Mouse (Mus musculus): ENCODE measurements around the gene Elmo3. TPM values are rescaled to one million over a fixed set of nuclear protein-coding genes. Genes with fewer than 3 reads are reported as not detected.

Elmo3 gene
- polyA plus RNA-seq, 1 experiment from 2014 or later = 1.1 TPM

- H3K4me2 ChIP-seq (ENCODE audit: low read length) = no peak overlapping the region
- WGBS = 86% methylated on average over 9 of the region's 9 CpGs
- peaks cover 16% of the 10 kb centered on the region for H3K4me1 ChIP-seq (ENCODE audit: control insufficient read depth, insufficient read depth, low read length)
- H3K27me3 ChIP-seq (ENCODE audit: control insufficient read depth, insufficient read depth, low read depth, low read length) = no peaks in the 10 kb centered on the region
- ATAC-seq = no peak
- no peak overlapping the region for H3K27ac ChIP-seq (ENCODE audit: low read length)
- H3K9ac ChIP-seq (ENCODE audit: low read depth, low read length) = no peak overlapping the region
- H3K36me3 ChIP-seq (ENCODE audit: control insufficient read depth, insufficient read depth, low read length) = peaks cover 44% of the 10 kb centered on the region
- H3K4me3 ChIP-seq (ENCODE audit: low read depth, low read length) = no peak overlapping the region
- H3K9me3 ChIP-seq (replicated peaks; ENCODE audit: control insufficient read depth, low read length, poor library complexity, severe bottlenecking) = no peaks in the 10 kb centered on the region
These were observed 1.5 kb upstream of the Elmo3 start for GRCm38 (mm10) chr8:105303874-105304273.

- peaks cover 10% of the 10 kb centered on the region for H3K4me1 ChIP-seq (ENCODE audit: control insufficient read depth, insufficient read depth, low read length)
- H3K4me3 ChIP-seq (ENCODE audit: low read depth, low read length) = no peak overlapping the region
- no peaks in the 10 kb centered on the region for H3K27me3 ChIP-seq (ENCODE audit: control insufficient read depth, insufficient read depth, low read depth, low read length)
- H3K27ac ChIP-seq (ENCODE audit: low read length) = no peak overlapping the region
- H3K9me3 ChIP-seq (replicated peaks; ENCODE audit: control insufficient read depth, low read length, poor library complexity, severe bottlenecking) = no peaks in the 10 kb centered on the region
- peaks cover 44% of the 10 kb centered on the region for H3K36me3 ChIP-seq (ENCODE audit: control insufficient read depth, insufficient read depth, low read length)
- no peak overlapping the region for H3K4me2 ChIP-seq (ENCODE audit: low read length)
- peak; percentile 8; the same call in 1 of the 2 replicates for ATAC-seq
- no peak overlapping the region for H3K9ac ChIP-seq (ENCODE audit: low read depth, low read length)
- WGBS = 73% methylated on average over 9 of the region's 9 CpGs
These were observed 833 bp upstream of the Elmo3 start for GRCm38 (mm10) chr8:105304325-105305210.

GRCm38 (mm10) chr8:105306146-105306691 lies 818 bp downstream of the Elmo3 start:
- Histone ChIP-seq H3K27ac (ENCODE audit: low read length) (no peak overlapping the region), H3K9me3 (replicated peaks; ENCODE audit: control insufficient read depth, low read length, poor library complexity, severe bottlenecking) (no peaks in the 10 kb centered on the region), H3K4me2 (ENCODE audit: low read length) (peak overlapping the region; percentile 45; the same call in 1 of the 2 replicates), H3K27me3 (ENCODE audit: control insufficient read depth, insufficient read depth, low read depth, low read length) (no peaks in the 10 kb centered on the region), H3K9ac (ENCODE audit: low read depth, low read length) (peak overlapping the region; percentile 39; the same call in 1 of the 2 replicates), H3K36me3 (ENCODE audit: control insufficient read depth, insufficient read depth, low read length) (peaks cover 39% of the 10 kb centered on the region), H3K4me3 (ENCODE audit: low read depth, low read length) (no peak overlapping the region), H3K4me1 (ENCODE audit: control insufficient read depth, insufficient read depth, low read length) (peaks cover 10% of the 10 kb centered on the region)
- WGBS = 61% methylated on average over 5 of the region's 5 CpGs
- ATAC-seq = peak; percentile 13; the same call in 1 of the 2 replicates

GRCm38 (mm10) chr8:105307670-105308069 lies 2.3 kb downstream of the Elmo3 start:
- no peak overlapping the region for H3K4me2 ChIP-seq (ENCODE audit: low read length)
- H3K4me3 ChIP-seq (ENCODE audit: low read depth, low read length) = no peak overlapping the region
- 94% methylated on average over 13 of the region's 13 CpGs for WGBS
- H3K36me3 ChIP-seq (ENCODE audit: control insufficient read depth, insufficient read depth, low read length) = peaks cover 36% of the 10 kb centered on the region
- H3K4me1 ChIP-seq (ENCODE audit: control insufficient read depth, insufficient read depth, low read length) = peaks cover 10% of the 10 kb centered on the region
- H3K9ac ChIP-seq (ENCODE audit: low read depth, low read length) = no peak overlapping the region
- no peak overlapping the region for H3K27ac ChIP-seq (ENCODE audit: low read length)
- no peaks in the 10 kb centered on the region for H3K9me3 ChIP-seq (replicated peaks; ENCODE audit: control insufficient read depth, low read length, poor library complexity, severe bottlenecking)
- ATAC-seq = no peak
- no peaks in the 10 kb centered on the region for H3K27me3 ChIP-seq (ENCODE audit: control insufficient read depth, insufficient read depth, low read depth, low read length)

GRCm38 (mm10) chr8:105308428-105308827 lies 3.0 kb downstream of the Elmo3 start:
- Histone ChIP-seq H3K4me3 (ENCODE audit: low read depth, low read length) (no peak overlapping the region), H3K27me3 (ENCODE audit: control insufficient read depth, insufficient read depth, low read depth, low read length) (no peaks in the 10 kb centered on the region), H3K9ac (ENCODE audit: low read depth, low read length) (no peak overlapping the region), H3K4me2 (ENCODE audit: low read length) (no peak overlapping the region), H3K27ac (ENCODE audit: low read length) (no peak overlapping the region), H3K9me3 (replicated peaks; ENCODE audit: control insufficient read depth, low read length, poor library complexity, severe bottlenecking) (no peaks in the 10 kb centered on the region), H3K36me3 (ENCODE audit: control insufficient read depth, insufficient read depth, low read length) (peaks cover 34% of the 10 kb centered on the region), H3K4me1 (ENCODE audit: control insufficient read depth, insufficient read depth, low read length) (peaks cover 10% of the 10 kb centered on the region)
- ATAC-seq = no peak
- 94% methylated on average over 10 of the region's 10 CpGs for WGBS

- H3K4me3 ChIP-seq (ENCODE audit: low read depth, low read length) = no peak overlapping the region
- H3K4me1 ChIP-seq (ENCODE audit: control insufficient read depth, insufficient read depth, low read length) = peaks cover 10% of the 10 kb centered on the region
- H3K4me2 ChIP-seq (ENCODE audit: low read length) = no peak overlapping the region
- ATAC-seq = no peak
- H3K9ac ChIP-seq (ENCODE audit: low read depth, low read length) = no peak overlapping the region
- H3K9me3 ChIP-seq (replicated peaks; ENCODE audit: control insufficient read depth, low read length, poor library complexity, severe bottlenecking) = no peaks in the 10 kb centered on the region
- H3K27ac ChIP-seq (ENCODE audit: low read length) = no peak overlapping the region
- no peaks in the 10 kb centered on the region for H3K27me3 ChIP-seq (ENCODE audit: control insufficient read depth, insufficient read depth, low read depth, low read length)
- 82% methylated on average over 15 of the region's 15 CpGs for WGBS
- peaks cover 34% of the 10 kb centered on the region for H3K36me3 ChIP-seq (ENCODE audit: control insufficient read depth, insufficient read depth, low read length)
These were observed 3.9 kb downstream of the Elmo3 start for GRCm38 (mm10) chr8:105309142-105309847.

GRCm38 (mm10) chr8:105310118-105310517 lies 4.7 kb downstream of the Elmo3 start:
- Histone ChIP-seq H3K36me3 (ENCODE audit: control insufficient read depth, insufficient read depth, low read length) (peaks cover 30% of the 10 kb centered on the region), H3K4me1 (ENCODE audit: control insufficient read depth, insufficient read depth, low read length) (peaks cover 10% of the 10 kb centered on the region), H3K27me3 (ENCODE audit: control insufficient read depth, insufficient read depth, low read depth, low read length) (no peaks in the 10 kb centered on the region), H3K9ac (ENCODE audit: low read depth, low read length) (no peak overlapping the region), H3K9me3 (replicated peaks; ENCODE audit: control insufficient read depth, low read length, poor library complexity, severe bottlenecking) (no peaks in the 10 kb centered on the region), H3K4me3 (ENCODE audit: low read depth, low read length) (no peak overlapping the region), H3K27ac (ENCODE audit: low read length) (no peak overlapping the region), H3K4me2 (ENCODE audit: low read length) (no peak overlapping the region)
- WGBS = 86% methylated on average over 8 of the region's 8 CpGs
- ATAC-seq = no peak

- no peaks in the 10 kb centered on the region for H3K27me3 ChIP-seq (ENCODE audit: control insufficient read depth, insufficient read depth, low read depth, low read length)
- no peak overlapping the region for H3K4me3 ChIP-seq (ENCODE audit: low read depth, low read length)
- no peak for ATAC-seq
- WGBS = 83% methylated on average over 1 of the region's 1 CpGs
- H3K36me3 ChIP-seq (ENCODE audit: control insufficient read depth, insufficient read depth, low read length) = peaks cover 34% of the 10 kb centered on the region
- H3K9ac ChIP-seq (ENCODE audit: low read depth, low read length) = no peak overlapping the region
- H3K4me2 ChIP-seq (ENCODE audit: low read length) = no peak overlapping the region
- no peaks in the 10 kb centered on the region for H3K9me3 ChIP-seq (replicated peaks; ENCODE audit: control insufficient read depth, low read length, poor library complexity, severe bottlenecking)
- no peaks in the 10 kb centered on the region for H3K4me1 ChIP-seq (ENCODE audit: control insufficient read depth, insufficient read depth, low read length)
- H3K27ac ChIP-seq (ENCODE audit: low read length) = no peak overlapping the region
These were observed 6.3 kb downstream of the Elmo3 start for GRCm38 (mm10) chr8:105311718-105312117.

All from midbrain, embryonic 16.5 days (tissue).